Mouse (Mus musculus) lung, embryonic 15.5 days (tissue): ENCODE data around the gene Gm4214. TPM values are rescaled to one million over a fixed set of nuclear protein-coding genes. Genes with fewer than 3 reads are reported as not detected.
"Not testable (repeated sequence)": the region's sequence is repeated elsewhere in the genome, so short reads cannot be mapped to it uniquely, and the experiment has no call there.

Source experiments
- ATAC-seq: fragments of 200-750 bp; cut with Nextera tagmentation; 2 replicates; pipeline ENCODE4 v1.8.0; 2017; ENCODE audit warnings: moderate number of reproducible peaks, borderline replicate concordance; ENCODE audit not compliant: low FRiP score, low TSS enrichment; ENCODE audit errors: extremely low read depth
- H3K27ac ChIP-seq: fragments of 300-500 bp; sonication (generic); 2 replicates; pipeline ENCODE4 v1.5.1; 2015; ENCODE audit warnings: moderate library complexity, mild to moderate bottlenecking, inconsistent platforms
- H3K27me3 ChIP-seq: fragments of 300-500 bp; sonication (generic); 2 replicates; pipeline ENCODE4 v1.6.1; 2015; ENCODE audit warnings: inconsistent platforms
- H3K36me3 ChIP-seq: fragments of 300-500 bp; sonication (generic); 2 replicates; pipeline ENCODE4 v1.6.1; 2015; ENCODE audit warnings: inconsistent platforms
- H3K4me1 ChIP-seq: fragments of 300-500 bp; sonication (generic); 2 replicates; pipeline ENCODE4 v1.6.1; 2015; ENCODE audit warnings: inconsistent platforms
- H3K4me2 ChIP-seq: fragments of 300-500 bp; sonication (generic); 2 replicates; pipeline ENCODE4 v1.6.1; 2015; ENCODE audit warnings: inconsistent platforms, mild to moderate bottlenecking, moderate library complexity
- H3K4me3 ChIP-seq: fragments of 300-500 bp; sonication (generic); 2 replicates; pipeline ENCODE4 v1.5.1; 2015; ENCODE audit warnings: mild to moderate bottlenecking, inconsistent platforms
- H3K9ac ChIP-seq: fragments of 300-500 bp; sonication (generic); 2 replicates; pipeline ENCODE4 v1.6.1; 2015; ENCODE audit warnings: inconsistent platforms
- H3K9me3 ChIP-seq: fragments of 300-500 bp; sonication (generic); 2 replicates; pipeline ENCODE4 v1.6.1; 2016; ENCODE audit warnings: inconsistent platforms
- WGBS: fragments of 180-500 bp; shearing (Covaris S2); methylation state at CpG from one replicate; pipeline ENCODE4 v1.1.7; 2015; 5-methylcytosine and 5-hydroxymethylcytosine counted together
- polyA plus RNA-seq: library from polyadenylated mRNA; unstranded; fragments of >200 nt; fragmentation: Nextera tagmentation; extraction: Ambion mirVana; gene quantifications from 2 replicates; pipeline ENCODE4 v1.2.1, GENCODE M21; 2015

Gm4214 gene
- polyA plus RNA-seq, result not detected in 2 replicates

- no CpG with 5 or more reads among the region's 5 CpGs for WGBS
- not testable (repeated sequence) for H3K4me3 ChIP-seq, H3K4me2 ChIP-seq, H3K27me3 ChIP-seq, ATAC-seq, H3K27ac ChIP-seq, H3K36me3 ChIP-seq, H3K9ac ChIP-seq, H3K4me1 ChIP-seq, H3K9me3 ChIP-seq
These were observed at the start of gene Gm4214 for GRCm38 (mm10) chr7:22984573-22984972. Gene Gm4214, minus strand, starts transcription at chr7:22984673.

GRCm38 (mm10) chr7:23019823-23020222, 35.4 kb upstream of the Gm4214 start, which contains the start of gene Gm4216:
Gene Gm4216, minus strand, starts transcription at chr7:23019923.
- H3K27ac ChIP-seq, H3K9me3 ChIP-seq, H3K9ac ChIP-seq, H3K4me1 ChIP-seq, H3K36me3 ChIP-seq, H3K27me3 ChIP-seq, ATAC-seq, H3K4me2 ChIP-seq, H3K4me3 ChIP-seq: not testable (repeated sequence)
- WGBS, result no CpG with 5 or more reads among the region's 3 CpGs

Other genes with a start within 250 kb of the Gm4214 start
- gene Vmn1r157, start 223.0 kb downstream of the Gm4214 start, polyA plus RNA-seq, result not detected in 2 replicates
- gene Vmn1r158, start 193.9 kb downstream of the Gm4214 start, polyA plus RNA-seq, result not detected in 2 replicates
- not detected in 2 replicates for gene Vmn1r159, start 141.1 kb downstream of the Gm4214 start, polyA plus RNA-seq
- not detected in 2 replicates for gene Vmn1r160, start 113.4 kb downstream of the Gm4214 start, polyA plus RNA-seq
- not detected in 2 replicates for gene Gm4216, start 35.2 kb upstream of the Gm4214 start, polyA plus RNA-seq
- gene Vmn1r163, start 70.9 kb upstream of the Gm4214 start, polyA plus RNA-seq, result not detected in 2 replicates
- gene Gm8720, start 82.8 kb upstream of the Gm4214 start, polyA plus RNA-seq, result not detected in 2 replicates
- gene Gm10662, start 159.8 kb upstream of the Gm4214 start, polyA plus RNA-seq, result not detected in 2 replicates
- gene Vmn1r165, start 232.7 kb upstream of the Gm4214 start, polyA plus RNA-seq, result not detected in 2 replicates